Mouse (Mus musculus) adrenal gland, postnatal 0 days (tissue): ENCODE measurements around the gene Cuzd1. TPM values are rescaled to one million over a fixed set of nuclear protein-coding genes. Genes with fewer than 3 reads are reported as not detected.

Source experiments
- polyA plus RNA-seq: library from polyadenylated mRNA; unstranded; fragments of >200 nt; fragmentation: Nextera tagmentation; extraction: Ambion mirVana; gene quantifications from 2 replicates; pipeline ENCODE4 v1.2.1, GENCODE M21; 2015

Cuzd1 gene
- not detected in 2 replicates for polyA plus RNA-seq

DNA sequence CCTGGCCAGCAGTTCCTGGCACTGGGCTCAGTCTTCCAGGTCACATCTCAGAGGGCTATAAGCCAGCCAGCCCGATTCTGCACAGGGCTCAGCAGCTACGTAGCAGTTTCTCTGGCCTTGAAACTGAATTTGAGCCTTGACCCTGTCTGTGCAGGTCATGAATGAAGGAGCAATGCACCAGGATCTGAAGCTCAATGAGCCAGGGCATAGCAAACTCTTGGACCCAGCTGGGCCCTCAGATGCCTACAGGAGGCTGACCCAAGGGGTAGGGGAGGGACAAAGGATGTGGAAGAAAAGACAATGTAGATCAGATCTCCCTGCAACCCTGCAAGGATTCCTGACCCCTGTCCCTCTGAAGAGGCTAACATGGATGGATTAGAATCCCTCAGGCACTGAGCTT is at the start of gene Cuzd1:
TSS of gene Cuzd1 (minus strand) at position 101 of the 400 bp plus-strand sequence.

DNA sequence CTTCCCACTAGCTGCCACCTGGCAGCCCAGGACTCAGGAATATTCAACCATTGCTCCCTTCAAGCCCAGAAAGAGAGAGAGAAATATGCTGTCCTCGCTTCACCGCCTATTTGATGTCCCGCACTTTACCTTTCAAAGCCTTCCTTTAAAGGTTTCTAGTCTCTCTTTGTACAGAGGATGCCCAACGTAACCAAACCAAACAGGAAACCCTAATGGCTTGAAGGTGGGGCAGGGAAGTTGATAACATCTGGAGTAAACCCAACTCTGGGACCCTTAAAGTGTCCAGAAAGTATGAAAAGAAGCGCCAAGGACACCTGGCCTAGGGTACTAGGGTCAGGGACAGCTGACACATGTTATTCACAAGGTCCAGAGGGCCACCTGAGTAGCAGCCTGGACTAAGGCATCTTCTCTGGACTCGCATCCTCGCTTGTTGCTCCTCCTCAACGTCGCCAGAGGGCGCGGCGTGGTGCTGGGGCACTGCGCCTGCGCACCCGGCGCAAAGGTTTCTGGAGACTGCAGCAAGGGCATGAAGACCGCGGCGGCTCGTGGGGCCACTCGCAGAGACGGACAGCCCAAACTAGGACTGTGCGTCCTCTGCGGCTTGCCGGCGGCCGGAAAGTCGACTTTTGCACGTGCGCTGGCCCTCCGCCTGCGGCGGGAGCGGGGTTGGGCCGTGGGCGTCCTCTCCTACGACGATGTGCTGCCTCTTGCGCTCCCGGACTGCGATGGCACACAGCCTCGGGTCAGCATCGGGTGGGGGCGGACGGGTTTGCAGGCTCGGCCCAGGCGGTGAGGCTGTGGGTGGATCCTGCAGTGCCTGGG is 48.8 kb upstream of the Cuzd1 start, which contains the start of gene Pstk:
TSS of gene Pstk (plus strand) at position 494 of the 822 bp plus-strand sequence.

GRCm38 (mm10) chr7:131362615-131363300 is 40.7 kb upstream of the Cuzd1 start, which contains the start of gene 2310057M21Rik:
Gene 2310057M21Rik, minus strand, starts transcription at chr7:131362759.

DNA sequence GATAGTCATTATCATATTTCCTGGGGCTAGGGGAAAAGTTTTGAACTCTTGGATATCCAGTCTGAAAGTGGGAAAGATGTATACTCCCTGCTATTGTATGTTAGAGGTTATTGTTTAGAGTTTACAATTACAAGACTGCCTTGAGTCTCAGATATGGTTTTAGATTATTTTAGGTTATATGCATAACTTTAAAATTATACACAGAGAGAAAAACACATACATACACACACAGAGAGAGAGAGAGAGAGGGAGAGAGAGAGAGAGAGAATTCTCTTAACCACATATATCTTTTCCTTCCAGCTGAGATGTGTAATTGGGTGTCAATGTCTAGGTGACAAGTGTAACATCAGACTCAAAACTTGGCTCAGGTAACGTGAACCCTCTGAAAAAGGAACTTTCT is 11.5 kb upstream of the Cuzd1 start, which contains the start of gene Fam24a:
TSS of gene Fam24a (plus strand) at position 301 of the 400 bp plus-strand sequence.

GRCm38 (mm10) chr7:131329416-131329815 is 7.3 kb upstream of the Cuzd1 start, which contains the start of gene Fam24b:
Gene Fam24b, minus strand, starts transcription at chr7:131329516.

Other genes with a start within 250 kb of the Cuzd1 start
- not detected in 2 replicates for gene 4933402N03Rik, start 176.0 kb downstream of the Cuzd1 start, polyA plus RNA-seq
- not detected in 2 replicates for gene 5430419D17Rik, start 147.9 kb downstream of the Cuzd1 start, polyA plus RNA-seq
- not detected in 2 replicates for gene Fam24b, start 7.2 kb upstream of the Cuzd1 start, polyA plus RNA-seq
- gene Fam24a, start 11.6 kb upstream of the Cuzd1 start, polyA plus RNA-seq, result not detected in 2 replicates
- 8.2 and 10.8 TPM in 2 replicates for gene 2310057M21Rik, start 40.5 kb upstream of the Cuzd1 start, polyA plus RNA-seq
- 54.3 and 55.1 TPM in 2 replicates for gene Pstk, start 48.8 kb upstream of the Cuzd1 start, polyA plus RNA-seq
- gene Ikzf5, start 88.2 kb upstream of the Cuzd1 start, polyA plus RNA-seq, result 5.2 and 6.2 TPM in 2 replicates
- gene Acadsb, start 88.3 kb upstream of the Cuzd1 start, polyA plus RNA-seq, result 91.0 and 185 TPM in 2 replicates
- gene Hmx3, start 220.6 kb upstream of the Cuzd1 start, polyA plus RNA-seq, result not detected in 2 replicates
- not detected in 2 replicates for gene Hmx2, start 226.5 kb upstream of the Cuzd1 start, polyA plus RNA-seq
- gene Bub3, start 237.9 kb upstream of the Cuzd1 start, polyA plus RNA-seq, result 101 and 117 TPM in 2 replicates